Mouse (Mus musculus): ENCODE measurements around the gene Slc39a2.

GRCm38 (mm10) chr14:51943336-51943735 lies 50.6 kb downstream of the Slc39a2 start:
- TF ChIP-seq CTCF (IDR thresholded peaks at IDR 0.05; ENCODE audit: low read depth): no peak
- TF ChIP-seq EP300 (IDR thresholded peaks at IDR 0.05; ENCODE audit: low read depth): no peak
